Mouse (Mus musculus) heart, embryonic 16.5 days (tissue): ENCODE measurements around the gene Ltv1. TPM values are rescaled to one million over a fixed set of nuclear protein-coding genes. Genes with fewer than 3 reads are reported as not detected.

ENCODE experiments used
- ATAC-seq: fragments of 200-750 bp; cut with Nextera tagmentation; replicated peaks from 2 replicates; pipeline ENCODE4 v1.8.0; 2017; ENCODE audit warnings: moderate number of reproducible peaks; ENCODE audit not compliant: insufficient read depth, low FRiP score; ENCODE audit errors: extremely low read depth
- H3K27ac ChIP-seq: fragments of 300-500 bp; sonication (generic); 2 replicates; pipeline ENCODE4 v1.5.1; 2014; ENCODE audit warnings: mild to moderate bottlenecking, low read length, control low read depth, moderate library complexity
- H3K27me3 ChIP-seq: fragments of 300-500 bp; sonication (generic); 2 replicates; pipeline ENCODE4 v1.6.1; 2014; ENCODE audit warnings: low read length, mixed read lengths; ENCODE audit not compliant: control insufficient read depth, insufficient read depth
- H3K36me3 ChIP-seq: fragments of 300-500 bp; sonication (generic); 2 replicates; pipeline ENCODE4 v1.6.1; 2014; ENCODE audit not compliant: control insufficient read depth, insufficient read depth
- H3K4me1 ChIP-seq: fragments of 300-500 bp; sonication (generic); 2 replicates; pipeline ENCODE4 v1.6.1; 2014; ENCODE audit warnings: low read length, mixed read lengths; ENCODE audit not compliant: control insufficient read depth, insufficient read depth
- H3K4me2 ChIP-seq: fragments of 300-500 bp; sonication (generic); 2 replicates; pipeline ENCODE4 v1.6.1; 2014; ENCODE audit warnings: low read depth, mild to moderate bottlenecking, control low read depth, low read length
- H3K4me3 ChIP-seq: fragments of 300-500 bp; sonication (generic); 2 replicates; pipeline ENCODE4 v1.5.1; 2014; ENCODE audit warnings: mild to moderate bottlenecking, control low read depth, low read length
- H3K9ac ChIP-seq: fragments of 300-500 bp; sonication (generic); 2 replicates; pipeline ENCODE4 v1.6.1; 2014; ENCODE audit warnings: low read length, control low read depth
- H3K9me3 ChIP-seq: fragments of 300-500 bp; sonication (generic); replicated peaks from 2 replicates; pipeline ENCODE4 v1.6.1; 2016; ENCODE audit warnings: low read length; ENCODE audit not compliant: control insufficient read depth
- WGBS: fragments of 180-500 bp; shearing (Covaris S2); extraction: QIAGEN DNeasy Blood & Tissue Kit; methylation state at CpG from one replicate; pipeline ENCODE4 v1.1.7; 2014; 5-methylcytosine and 5-hydroxymethylcytosine counted together
- polyA plus RNA-seq: library from polyadenylated mRNA; unstranded; fragments of >200 nt; fragmentation: Nextera tagmentation; extraction: Ambion mirVana; gene quantifications from 2 replicates; pipeline ENCODE4 v1.2.1, GENCODE M21; 2015

The Ltv1 gene
- polyA plus RNA-seq, 1 experiment from 2014 or later = 47.1 TPM

GRCm38 (mm10) chr10:13177973-13178624 lies 14.9 kb downstream of the Ltv1 start, which contains the start of gene Zc2hc1b:
Gene Zc2hc1b (minus strand): TSS chr10:13178023.
- H3K4me1 ChIP-seq = no peaks in the 10 kb centered on the region
- WGBS = 67% methylated on average over 7 of the region's 7 CpGs
- no peak for ATAC-seq
- no peaks in the 10 kb centered on the region for H3K27me3 ChIP-seq
- H3K4me2 ChIP-seq = no peak within 1 kb of the TSS
- H3K27ac ChIP-seq = no peak within 1 kb of the TSS
- H3K9me3 ChIP-seq = no peaks in the 10 kb centered on the region
- H3K9ac ChIP-seq = no peak within 1 kb of the TSS
- H3K4me3 ChIP-seq = no peak within 1 kb of the TSS
- peaks cover 54% of the 10 kb centered on the region for H3K36me3 ChIP-seq

- Histone ChIP-seq H3K27me3 (no peaks in the 10 kb centered on the region), H3K4me3 (no peak overlapping the region), H3K4me2 (no peak overlapping the region), H3K4me1 (peaks cover 4% of the 10 kb centered on the region; the same call in 1 of the 2 replicates), H3K9me3 (no peaks in the 10 kb centered on the region), H3K36me3 (peaks cover 35% of the 10 kb centered on the region), H3K9ac (no peak overlapping the region), H3K27ac (no peak overlapping the region)
- no peak for ATAC-seq
- 84% methylated on average over 7 of the region's 7 CpGs for WGBS
Observed at GRCm38 (mm10) chr10:13175866-13176265, 17.1 kb downstream of the Ltv1 start.

GRCm38 (mm10) chr10:13172798-13173221 lies 20.2 kb downstream of the Ltv1 start:
- 43% methylated on average over 10 of the region's 10 CpGs for WGBS
- Histone ChIP-seq H3K4me2 (no peak overlapping the region), H3K36me3 (peaks cover 12% of the 10 kb centered on the region), H3K4me1 (peaks cover 16% of the 10 kb centered on the region), H3K27me3 (no peaks in the 10 kb centered on the region), H3K9me3 (no peaks in the 10 kb centered on the region), H3K4me3 (no peak overlapping the region), H3K27ac (peak overlapping the region; percentile 45), H3K9ac (no peak overlapping the region)
- ATAC-seq = peak; percentile 39

GRCm38 (mm10) chr10:13171461-13171860 lies 21.5 kb downstream of the Ltv1 start:
- H3K36me3 ChIP-seq = no peaks in the 10 kb centered on the region
- H3K9ac ChIP-seq = no peak overlapping the region
- no peak overlapping the region for H3K4me2 ChIP-seq
- no peak for ATAC-seq
- H3K4me1 ChIP-seq = peaks cover 16% of the 10 kb centered on the region
- no peaks in the 10 kb centered on the region for H3K27me3 ChIP-seq
- WGBS = 41% methylated on average over 2 of the region's 2 CpGs
- no peak overlapping the region for H3K4me3 ChIP-seq
- H3K9me3 ChIP-seq = no peaks in the 10 kb centered on the region
- peak overlapping the region; percentile 64 for H3K27ac ChIP-seq

GRCm38 (mm10) chr10:13170739-13171448 lies 22.1 kb downstream of the Ltv1 start:
- H3K4me2 ChIP-seq = no peak overlapping the region
- no peaks in the 10 kb centered on the region for H3K27me3 ChIP-seq
- 35% methylated on average over 12 of the region's 12 CpGs for WGBS
- H3K9me3 ChIP-seq = no peaks in the 10 kb centered on the region
- peak overlapping the region; percentile 31; the same call in 1 of the 2 replicates for H3K9ac ChIP-seq
- no peak overlapping the region for H3K4me3 ChIP-seq
- ATAC-seq = no peak
- H3K27ac ChIP-seq = peak overlapping the region; percentile 64
- peaks cover 16% of the 10 kb centered on the region for H3K4me1 ChIP-seq
- H3K36me3 ChIP-seq = no peaks in the 10 kb centered on the region

GRCm38 (mm10) chr10:13168461-13168860 lies 24.5 kb downstream of the Ltv1 start:
- peaks cover 16% of the 10 kb centered on the region for H3K4me1 ChIP-seq
- no peak overlapping the region for H3K9ac ChIP-seq
- no peak overlapping the region for H3K4me3 ChIP-seq
- no peaks in the 10 kb centered on the region for H3K36me3 ChIP-seq
- 59% methylated on average over 5 of the region's 5 CpGs for WGBS
- no peak for ATAC-seq
- H3K9me3 ChIP-seq = peaks cover 2% of the 10 kb centered on the region; the same call in 1 of the 2 replicates
- H3K4me2 ChIP-seq = no peak overlapping the region
- H3K27me3 ChIP-seq = no peaks in the 10 kb centered on the region
- peak overlapping the region; percentile 62 for H3K27ac ChIP-seq

GRCm38 (mm10) chr10:13162031-13162430 lies 30.9 kb downstream of the Ltv1 start:
- no peaks in the 10 kb centered on the region for H3K27me3 ChIP-seq
- no peak overlapping the region; the same call in 1 of the 2 replicates for H3K9ac ChIP-seq
- peak overlapping the region; percentile 9; the same call in 1 of the 2 replicates for H3K4me2 ChIP-seq
- peaks cover 6% of the 10 kb centered on the region; the same call in 1 of the 2 replicates for H3K9me3 ChIP-seq
- no peak overlapping the region for H3K4me3 ChIP-seq
- no peak overlapping the region; the same call in 1 of the 2 replicates for H3K27ac ChIP-seq
- 32% methylated on average over 4 of the region's 4 CpGs for WGBS
- H3K4me1 ChIP-seq = peaks cover 6% of the 10 kb centered on the region
- H3K36me3 ChIP-seq = no peaks in the 10 kb centered on the region
- ATAC-seq = no peak

- H3K9ac ChIP-seq = no peak overlapping the region
- H3K27me3 ChIP-seq = no peaks in the 10 kb centered on the region
- peaks cover 6% of the 10 kb centered on the region for H3K4me1 ChIP-seq
- peaks cover 6% of the 10 kb centered on the region; the same call in 1 of the 2 replicates for H3K9me3 ChIP-seq
- no peaks in the 10 kb centered on the region for H3K36me3 ChIP-seq
- no peak overlapping the region for H3K4me2 ChIP-seq
- H3K4me3 ChIP-seq = no peak overlapping the region
- H3K27ac ChIP-seq = no peak overlapping the region
- ATAC-seq = no peak
- WGBS = 96% methylated on average over 4 of the region's 4 CpGs
Observed at GRCm38 (mm10) chr10:13160913-13161312, 32.1 kb downstream of the Ltv1 start.

- Histone ChIP-seq H3K27me3 (no peaks in the 10 kb centered on the region), H3K9me3 (0 out of 2 replicates have a peak, but pooled peaks cover 4% of the 10 kb centered on the region), H3K9ac (no peak overlapping the region), H3K36me3 (no peaks in the 10 kb centered on the region), H3K4me1 (no peaks in the 10 kb centered on the region), H3K4me2 (no peak overlapping the region), H3K4me3 (no peak overlapping the region), H3K27ac (no peak overlapping the region)
- no peak for ATAC-seq
- WGBS = 85% methylated on average over 5 of the region's 5 CpGs
Observed at GRCm38 (mm10) chr10:13155377-13155776, 37.6 kb downstream of the Ltv1 start.
